Mouse (Mus musculus): Measurements from ENCODE around the gene Nipsnap2. TPM values are rescaled to one million over a fixed set of nuclear protein-coding genes. Genes with fewer than 3 reads are reported as not detected.

The Nipsnap2 gene
- polyA plus RNA-seq, 1 experiment from 2014 or later, result 82.2 TPM

- ATAC-seq (ENCODE audit: insufficient read depth), result no peak
- H3K9ac ChIP-seq, result peak overlapping the region; percentile 23; the same call in 1 of the 2 replicates
- peaks cover 16% of the 10 kb centered on the region for H3K4me1 ChIP-seq (ENCODE audit: insufficient read depth)
- H3K27ac ChIP-seq (ENCODE audit: low read depth), result peak overlapping the region; percentile 48; the same call in 1 of the 2 replicates
- no peaks in the 10 kb centered on the region for H3K27me3 ChIP-seq (ENCODE audit: insufficient read depth, low read length)
- peak; percentile 47 for DNase-seq
- H3K36me3 ChIP-seq (ENCODE audit: insufficient read depth), result no peaks in the 10 kb centered on the region
- H3K4me2 ChIP-seq, result peak overlapping the region; percentile 40
- no peak for TF ChIP-seq CTCF (IDR thresholded peaks at IDR 0.05; ENCODE audit: low read depth)
- no peak overlapping the region for H3K4me3 ChIP-seq (ENCODE audit: low read depth, low read length)
- no peaks in the 10 kb centered on the region for H3K9me3 ChIP-seq (ENCODE audit: low read depth, low read length)
- whole genome bisulfite sequencing, result 15% methylated on average over 11 of the region's 11 CpGs
Observed at GRCm38 (mm10) chr5:129729286-129729685, 4.4 kb downstream of the Nipsnap2 start.

- Histone ChIP-seq H3K4me3 (ENCODE audit: low read depth, low read length) (no peak overlapping the region), H3K4me2 (0 out of 2 replicates have a peak overlapping the region, but pooled peaks have one; percentile 1), H3K36me3 (ENCODE audit: insufficient read depth) (peaks cover 2% of the 10 kb centered on the region; the same call in 1 of the 2 replicates), H3K9ac (no peak overlapping the region), H3K4me1 (ENCODE audit: insufficient read depth) (peaks cover 16% of the 10 kb centered on the region), H3K27me3 (ENCODE audit: insufficient read depth, low read length) (no peaks in the 10 kb centered on the region), H3K27ac (ENCODE audit: low read depth) (peak overlapping the region; percentile 48; the same call in 1 of the 2 replicates), H3K9me3 (ENCODE audit: low read depth, low read length) (no peaks in the 10 kb centered on the region)
- no peak for TF ChIP-seq CTCF (IDR thresholded peaks at IDR 0.05; ENCODE audit: low read depth)
- WGBS, result 49% methylated on average over 11 of the region's 11 CpGs
- ATAC-seq (ENCODE audit: insufficient read depth), result no peak
- peak; percentile 23 for DNase-seq
Observed at GRCm38 (mm10) chr5:129730344-129730743, 5.5 kb downstream of the Nipsnap2 start.

GRCm38 (mm10) chr5:129731021-129731420 lies 6.2 kb downstream of the Nipsnap2 start:
- Histone ChIP-seq H3K4me3 (ENCODE audit: low read depth, low read length) (no peak overlapping the region), H3K9me3 (ENCODE audit: low read depth, low read length) (no peaks in the 10 kb centered on the region), H3K27me3 (ENCODE audit: insufficient read depth, low read length) (no peaks in the 10 kb centered on the region), H3K9ac (no peak overlapping the region), H3K36me3 (ENCODE audit: insufficient read depth) (peaks cover 3% of the 10 kb centered on the region; the same call in 1 of the 2 replicates), H3K27ac (ENCODE audit: low read depth) (no peak overlapping the region; the same call in 1 of the 2 replicates), H3K4me2 (no peak overlapping the region), H3K4me1 (ENCODE audit: insufficient read depth) (peaks cover 16% of the 10 kb centered on the region)
- no peak for TF ChIP-seq CTCF (IDR thresholded peaks at IDR 0.05; ENCODE audit: low read depth)
- ATAC-seq (ENCODE audit: insufficient read depth), result no peak
- no peak for DNase-seq
- 57% methylated on average over 5 of the region's 5 CpGs for WGBS

- ATAC-seq (ENCODE audit: insufficient read depth), result no peak
- Histone ChIP-seq H3K4me3 (ENCODE audit: low read depth, low read length) (no peak overlapping the region), H3K9me3 (ENCODE audit: low read depth, low read length) (no peaks in the 10 kb centered on the region), H3K27me3 (ENCODE audit: insufficient read depth, low read length) (no peaks in the 10 kb centered on the region), H3K9ac (no peak overlapping the region), H3K36me3 (ENCODE audit: insufficient read depth) (peaks cover 17% of the 10 kb centered on the region; the same call in 1 of the 2 replicates), H3K4me2 (no peak overlapping the region), H3K27ac (ENCODE audit: low read depth) (no peak overlapping the region), H3K4me1 (ENCODE audit: insufficient read depth) (no peaks in the 10 kb centered on the region)
- peak; percentile 66 for TF ChIP-seq CTCF (IDR thresholded peaks at IDR 0.05; ENCODE audit: low read depth)
- WGBS, result 83% methylated on average over 1 of the region's 1 CpGs
- peak; percentile 75 for DNase-seq
Observed at GRCm38 (mm10) chr5:129740976-129741375, 16.1 kb downstream of the Nipsnap2 start.

GRCm38 (mm10) chr5:129742903-129743488 lies 18.1 kb downstream of the Nipsnap2 start:
- peaks cover 28% of the 10 kb centered on the region; the same call in 1 of the 2 replicates for H3K36me3 ChIP-seq (ENCODE audit: insufficient read depth)
- H3K4me3 ChIP-seq (ENCODE audit: low read depth, low read length), result no peak overlapping the region
- 59% methylated on average over 7 of the region's 7 CpGs for WGBS
- no peaks in the 10 kb centered on the region for H3K9me3 ChIP-seq (ENCODE audit: low read depth, low read length)
- TF ChIP-seq CTCF (IDR thresholded peaks at IDR 0.05; ENCODE audit: low read depth), result no peak
- no peak for ATAC-seq (ENCODE audit: insufficient read depth)
- no peak overlapping the region for H3K9ac ChIP-seq
- no peaks in the 10 kb centered on the region for H3K27me3 ChIP-seq (ENCODE audit: insufficient read depth, low read length)
- no peak overlapping the region for H3K27ac ChIP-seq (ENCODE audit: low read depth)
- no peaks in the 10 kb centered on the region for H3K4me1 ChIP-seq (ENCODE audit: insufficient read depth)
- no peak for DNase-seq
- no peak overlapping the region for H3K4me2 ChIP-seq

GRCm38 (mm10) chr5:129744050-129744449 lies 19.2 kb downstream of the Nipsnap2 start:
- Histone ChIP-seq H3K27me3 (ENCODE audit: insufficient read depth, low read length) (no peaks in the 10 kb centered on the region), H3K4me1 (ENCODE audit: insufficient read depth) (no peaks in the 10 kb centered on the region), H3K36me3 (ENCODE audit: insufficient read depth) (peaks cover 38% of the 10 kb centered on the region; the same call in 1 of the 2 replicates), H3K9me3 (ENCODE audit: low read depth, low read length) (no peaks in the 10 kb centered on the region), H3K4me3 (ENCODE audit: low read depth, low read length) (no peak overlapping the region), H3K27ac (ENCODE audit: low read depth) (no peak overlapping the region), H3K4me2 (no peak overlapping the region), H3K9ac (no peak overlapping the region)
- DNase-seq (no peak), ATAC-seq (ENCODE audit: insufficient read depth) (no peak)
- WGBS, result 13% methylated on average over 6 of the region's 6 CpGs
- no peak for TF ChIP-seq CTCF (IDR thresholded peaks at IDR 0.05; ENCODE audit: low read depth)

GRCm38 (mm10) chr5:129756886-129757285 lies 32.0 kb downstream of the Nipsnap2 start:
- no peak overlapping the region for H3K4me3 ChIP-seq (ENCODE audit: low read depth, low read length)
- no peak for ATAC-seq (ENCODE audit: insufficient read depth)
- no peak overlapping the region for H3K27ac ChIP-seq (ENCODE audit: low read depth)
- no peaks in the 10 kb centered on the region for H3K9me3 ChIP-seq (ENCODE audit: low read depth, low read length)
- H3K36me3 ChIP-seq (ENCODE audit: insufficient read depth), result peaks cover 26% of the 10 kb centered on the region
- no peak overlapping the region for H3K4me2 ChIP-seq
- no peak for DNase-seq
- no peak overlapping the region for H3K9ac ChIP-seq
- H3K27me3 ChIP-seq (ENCODE audit: insufficient read depth, low read length), result no peaks in the 10 kb centered on the region
- TF ChIP-seq CTCF (IDR thresholded peaks at IDR 0.05; ENCODE audit: low read depth), result no peak
- 91% methylated on average over 20 of the region's 20 CpGs for WGBS
- no peaks in the 10 kb centered on the region for H3K4me1 ChIP-seq (ENCODE audit: insufficient read depth)

Measured in lung, embryonic 14.5 days (tissue).